Mouse (Mus musculus): ENCODE results near the gene Nrxn3. TPM values are rescaled to one million over a fixed set of nuclear protein-coding genes. Genes with fewer than 3 reads are reported as not detected.
A peak's percentile ranks its signal among the peaks of the same experiment; 100 is the strongest.

Gene Nrxn3
- polyA plus RNA-seq, 1 experiment from 2014 or later: 5.2 TPM

DNA sequence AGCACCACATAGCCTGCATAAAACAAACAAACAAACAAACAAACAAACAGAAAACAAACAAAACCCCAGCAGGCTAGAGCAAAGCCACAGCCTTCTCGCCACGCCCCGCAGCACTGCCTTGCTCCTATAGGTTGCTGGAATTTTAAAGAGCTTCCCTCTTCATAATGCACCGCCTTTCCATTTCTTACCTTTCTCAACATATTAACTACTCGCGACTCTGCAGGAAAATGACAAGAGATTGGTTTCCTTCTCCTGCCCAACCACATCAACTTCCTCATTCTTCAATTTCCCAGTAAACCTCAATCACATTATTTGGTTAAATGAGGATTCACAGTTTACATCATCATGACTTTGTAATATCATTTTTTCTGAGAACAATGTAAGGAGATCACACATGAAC lies 1494.4 kb downstream of the Nrxn3 start:
- Histone ChIP-seq H3K4me3 (ENCODE audit: low read length) (no peak overlapping the region), H3K27me3 (ENCODE audit: control insufficient read depth, insufficient read depth, low read length) (no peaks in the 10 kb centered on the region), H3K36me3 (ENCODE audit: control insufficient read depth, insufficient read depth, low read length) (no peaks in the 10 kb centered on the region), H3K27ac (ENCODE audit: low read depth, low read length) (no peak overlapping the region), H3K9ac (ENCODE audit: low read depth, low read length) (no peak overlapping the region), H3K4me1 (ENCODE audit: control insufficient read depth, insufficient read depth, low read length) (no peaks in the 10 kb centered on the region), H3K4me2 (replicated peaks; ENCODE audit: low read depth, low read length) (no peak overlapping the region), H3K9me3 (ENCODE audit: control insufficient read depth, low read length) (no peaks in the 10 kb centered on the region)
- WGBS: 84% methylated on average over 6 of the region's 6 CpGs
- no peak for ATAC-seq (ENCODE audit: low FRiP score, low TSS enrichment)

DNA sequence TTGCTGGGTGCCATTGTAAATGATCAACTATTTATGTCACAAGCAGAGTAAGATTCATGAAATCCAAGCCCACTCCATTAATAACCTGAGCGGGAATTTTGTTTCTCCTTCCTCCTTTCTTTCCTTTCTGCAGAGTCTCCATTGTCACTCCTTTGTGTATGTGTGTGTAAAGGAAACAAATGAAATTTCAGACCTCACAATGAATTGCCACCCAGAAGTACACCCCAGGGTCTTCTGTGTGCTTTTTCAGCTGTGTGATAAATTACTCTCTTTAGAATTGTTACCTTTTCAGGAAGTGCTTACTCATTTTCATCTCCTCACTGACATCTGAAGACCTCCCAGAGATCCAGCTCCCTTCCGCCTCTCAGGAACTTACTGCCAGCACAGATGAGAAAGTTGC lies 1506.4 kb downstream of the Nrxn3 start:
- H3K4me2 ChIP-seq (replicated peaks; ENCODE audit: low read depth, low read length): no peak overlapping the region
- H3K4me3 ChIP-seq (ENCODE audit: low read length): no peak overlapping the region
- WGBS: 19% methylated on average over 2 of the region's 2 CpGs
- H3K9me3 ChIP-seq (ENCODE audit: control insufficient read depth, low read length): no peaks in the 10 kb centered on the region
- no peaks in the 10 kb centered on the region for H3K27me3 ChIP-seq (ENCODE audit: control insufficient read depth, insufficient read depth, low read length)
- no peak overlapping the region for H3K9ac ChIP-seq (ENCODE audit: low read depth, low read length)
- peak; percentile 81; the same call in 1 of the 2 replicates for ATAC-seq (ENCODE audit: low FRiP score, low TSS enrichment)
- 0 out of 2 replicates have a peak, but pooled peaks cover 3% of the 10 kb centered on the region for H3K4me1 ChIP-seq (ENCODE audit: control insufficient read depth, insufficient read depth, low read length)
- no peak overlapping the region for H3K27ac ChIP-seq (ENCODE audit: low read depth, low read length)
- no peaks in the 10 kb centered on the region for H3K36me3 ChIP-seq (ENCODE audit: control insufficient read depth, insufficient read depth, low read length)

DNA sequence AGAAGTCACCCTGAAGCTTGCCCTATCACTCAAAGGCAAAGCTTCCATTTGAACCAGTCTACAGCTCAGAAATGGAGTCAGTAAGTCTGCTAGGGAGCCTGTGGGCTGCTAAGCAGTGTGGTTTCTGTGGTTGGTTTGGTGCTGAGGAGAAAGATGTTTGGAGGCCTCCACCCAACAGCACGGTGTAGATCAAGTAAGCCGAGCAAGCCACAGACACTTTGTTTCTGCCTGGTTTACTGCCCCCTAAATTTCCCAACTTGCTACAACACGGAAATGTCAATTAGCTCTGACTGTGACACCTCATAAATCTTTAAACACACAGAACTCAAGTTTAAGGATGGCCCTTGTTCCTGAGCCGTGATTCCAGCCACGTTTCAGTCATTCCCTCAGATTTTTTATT lies 1513.4 kb downstream of the Nrxn3 start:
- H3K4me2 ChIP-seq (replicated peaks; ENCODE audit: low read depth, low read length): no peak overlapping the region
- no peaks in the 10 kb centered on the region for H3K36me3 ChIP-seq (ENCODE audit: control insufficient read depth, insufficient read depth, low read length)
- 0 out of 2 replicates have a peak, but pooled peaks have one; percentile 28 for ATAC-seq (ENCODE audit: low FRiP score, low TSS enrichment)
- no peak overlapping the region for H3K4me3 ChIP-seq (ENCODE audit: low read length)
- H3K27me3 ChIP-seq (ENCODE audit: control insufficient read depth, insufficient read depth, low read length): no peaks in the 10 kb centered on the region
- no peaks in the 10 kb centered on the region for H3K4me1 ChIP-seq (ENCODE audit: control insufficient read depth, insufficient read depth, low read length)
- WGBS: 8% methylated on average over 5 of the region's 5 CpGs
- no peaks in the 10 kb centered on the region for H3K9me3 ChIP-seq (ENCODE audit: control insufficient read depth, low read length)
- H3K9ac ChIP-seq (ENCODE audit: low read depth, low read length): no peak overlapping the region
- no peak overlapping the region for H3K27ac ChIP-seq (ENCODE audit: low read depth, low read length)

DNA sequence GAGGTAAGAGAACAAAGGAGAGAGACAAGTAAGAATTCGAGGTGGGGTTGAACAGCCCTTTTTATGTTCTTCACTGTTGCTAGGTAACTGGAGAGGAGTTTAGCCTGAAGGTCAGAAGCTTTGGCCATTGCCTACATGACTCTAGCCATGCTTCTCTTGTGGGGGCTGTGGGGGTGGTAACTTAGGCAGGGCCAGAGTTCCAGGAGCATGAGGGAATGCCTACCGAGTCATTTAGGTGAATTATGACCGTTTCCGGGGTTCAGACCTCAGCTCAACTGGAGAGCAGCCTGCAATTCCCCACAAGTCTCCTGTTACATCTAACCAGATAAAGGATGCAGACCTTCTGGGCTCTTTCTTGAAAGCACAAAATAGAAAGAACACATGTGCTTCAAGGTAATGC lies 1537.6 kb downstream of the Nrxn3 start:
- Histone ChIP-seq H3K4me2 (replicated peaks; ENCODE audit: low read depth, low read length) (no peak overlapping the region), H3K4me1 (ENCODE audit: control insufficient read depth, insufficient read depth, low read length) (no peaks in the 10 kb centered on the region), H3K36me3 (ENCODE audit: control insufficient read depth, insufficient read depth, low read length) (no peaks in the 10 kb centered on the region), H3K9ac (ENCODE audit: low read depth, low read length) (no peak overlapping the region), H3K27me3 (ENCODE audit: control insufficient read depth, insufficient read depth, low read length) (no peaks in the 10 kb centered on the region), H3K9me3 (ENCODE audit: control insufficient read depth, low read length) (no peaks in the 10 kb centered on the region), H3K4me3 (ENCODE audit: low read length) (no peak overlapping the region), H3K27ac (ENCODE audit: low read depth, low read length) (no peak overlapping the region)
- 8% methylated on average over 4 of the region's 4 CpGs for WGBS
- ATAC-seq (ENCODE audit: low FRiP score, low TSS enrichment): peak; percentile 85

DNA sequence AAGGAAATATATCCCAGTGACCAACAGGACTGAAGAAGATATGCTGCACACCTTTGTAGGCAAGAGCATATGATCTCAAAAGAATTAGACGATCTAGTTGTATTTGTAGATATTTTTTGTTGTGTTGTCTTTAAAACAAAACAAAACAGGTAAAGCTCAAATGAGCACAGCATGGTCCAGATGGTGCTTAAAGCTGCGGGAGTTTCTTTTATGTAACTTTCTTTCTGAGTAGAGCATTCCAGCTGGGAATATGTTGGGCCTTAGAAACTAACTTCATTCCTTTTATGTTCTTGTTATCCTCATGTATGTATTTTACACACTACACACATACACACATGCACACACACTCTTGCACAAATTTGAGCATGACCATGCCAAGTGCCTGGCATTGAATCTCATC lies 1545.4 kb downstream of the Nrxn3 start:
- no peaks in the 10 kb centered on the region for H3K27me3 ChIP-seq (ENCODE audit: control insufficient read depth, insufficient read depth, low read length)
- 97% methylated on average over 2 of the region's 2 CpGs for WGBS
- no peaks in the 10 kb centered on the region for H3K4me1 ChIP-seq (ENCODE audit: control insufficient read depth, insufficient read depth, low read length)
- no peak overlapping the region for H3K27ac ChIP-seq (ENCODE audit: low read depth, low read length)
- H3K36me3 ChIP-seq (ENCODE audit: control insufficient read depth, insufficient read depth, low read length): no peaks in the 10 kb centered on the region
- no peak for ATAC-seq (ENCODE audit: low FRiP score, low TSS enrichment)
- H3K9me3 ChIP-seq (ENCODE audit: control insufficient read depth, low read length): no peaks in the 10 kb centered on the region
- H3K9ac ChIP-seq (ENCODE audit: low read depth, low read length): no peak overlapping the region
- no peak overlapping the region for H3K4me2 ChIP-seq (replicated peaks; ENCODE audit: low read depth, low read length)
- no peak overlapping the region for H3K4me3 ChIP-seq (ENCODE audit: low read length)

DNA sequence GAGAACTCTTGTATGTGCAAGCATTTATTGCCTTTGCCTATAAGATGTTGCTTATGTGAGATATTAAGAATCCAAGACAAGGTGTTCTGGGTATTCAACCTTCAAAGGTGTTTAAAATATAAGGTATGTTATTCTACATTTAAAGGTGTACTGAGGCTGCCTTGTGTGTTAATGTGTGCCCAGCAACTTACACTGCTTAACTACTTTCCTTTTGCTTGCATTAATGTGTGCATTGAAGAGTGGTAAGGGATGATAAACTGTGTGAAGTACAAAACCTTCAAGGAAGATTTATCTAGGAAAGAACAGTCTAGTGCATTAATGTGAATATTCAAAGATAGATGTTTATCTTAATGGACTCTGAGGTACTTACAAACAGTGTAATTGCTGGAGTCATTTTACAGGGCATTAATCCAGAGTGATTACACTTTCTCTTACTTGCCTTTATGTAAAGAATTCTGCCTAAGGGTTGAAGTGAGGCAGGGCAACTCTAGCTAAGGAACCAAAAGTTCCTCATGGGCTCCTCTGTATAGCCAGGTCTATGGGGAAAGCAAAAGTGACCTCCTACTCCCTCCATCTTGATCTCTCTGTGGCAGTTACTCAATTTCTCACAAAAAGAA lies 1548.2 kb downstream of the Nrxn3 start:
- ATAC-seq (ENCODE audit: low FRiP score, low TSS enrichment): no peak; the same call in 1 of the 2 replicates
- H3K27ac ChIP-seq (ENCODE audit: low read depth, low read length): no peak overlapping the region

DNA sequence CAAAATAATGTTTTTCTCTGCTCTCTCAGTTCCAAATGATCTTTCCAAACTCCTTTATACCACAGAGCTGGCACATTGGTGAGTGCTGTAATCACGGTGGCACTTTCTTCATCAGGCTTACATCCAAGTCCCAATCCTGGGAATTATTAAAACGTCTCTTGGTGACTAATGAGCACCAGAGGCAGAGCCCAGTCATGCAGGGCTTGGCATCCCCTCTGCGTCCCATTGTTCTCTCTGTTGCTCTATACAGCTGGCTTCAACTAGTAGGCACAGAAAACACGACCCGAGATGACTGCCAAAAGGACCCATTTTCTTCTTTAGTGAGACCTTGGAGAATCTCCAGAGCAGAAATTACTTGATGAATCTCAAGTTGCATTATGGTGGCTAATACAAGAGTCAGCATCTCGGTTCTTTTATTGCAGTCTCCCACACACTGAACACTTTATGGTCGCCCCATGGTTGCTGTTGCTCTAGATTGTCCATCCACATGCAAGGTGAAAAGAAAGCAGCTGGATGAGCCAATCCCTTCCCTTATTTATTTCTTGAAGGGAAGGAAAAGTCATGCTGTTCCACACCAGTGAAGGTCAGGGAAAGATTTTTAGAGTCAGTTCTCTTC lies 1552.1 kb downstream of the Nrxn3 start:
- Histone ChIP-seq H3K27ac (ENCODE audit: low read depth, low read length) (no peak overlapping the region), H3K4me1 (ENCODE audit: control insufficient read depth, insufficient read depth, low read length) (no peaks in the 10 kb centered on the region), H3K4me2 (replicated peaks; ENCODE audit: low read depth, low read length) (no peak overlapping the region), H3K9ac (ENCODE audit: low read depth, low read length) (no peak overlapping the region), H3K27me3 (ENCODE audit: control insufficient read depth, insufficient read depth, low read length) (no peaks in the 10 kb centered on the region), H3K9me3 (ENCODE audit: control insufficient read depth, low read length) (no peaks in the 10 kb centered on the region), H3K4me3 (ENCODE audit: low read length) (no peak overlapping the region), H3K36me3 (ENCODE audit: control insufficient read depth, insufficient read depth, low read length) (no peaks in the 10 kb centered on the region)
- no peak for ATAC-seq (ENCODE audit: low FRiP score, low TSS enrichment)
- WGBS: 80% methylated on average over 7 of the region's 7 CpGs

More for the DNA sequence above, 1548.2 kb downstream of the Nrxn3 start:
- H3K9ac ChIP-seq (ENCODE audit: low read depth, low read length): no peak overlapping the region
- H3K9me3 ChIP-seq (ENCODE audit: control insufficient read depth, low read length): no peaks in the 10 kb centered on the region
- H3K4me2 ChIP-seq (replicated peaks; ENCODE audit: low read depth, low read length): no peak overlapping the region
- H3K4me1 ChIP-seq (ENCODE audit: control insufficient read depth, insufficient read depth, low read length): no peaks in the 10 kb centered on the region
- H3K4me3 ChIP-seq (ENCODE audit: low read length): no peak overlapping the region
- no peaks in the 10 kb centered on the region for H3K36me3 ChIP-seq (ENCODE audit: control insufficient read depth, insufficient read depth, low read length)
- no peaks in the 10 kb centered on the region for H3K27me3 ChIP-seq (ENCODE audit: control insufficient read depth, insufficient read depth, low read length)

DNA sequence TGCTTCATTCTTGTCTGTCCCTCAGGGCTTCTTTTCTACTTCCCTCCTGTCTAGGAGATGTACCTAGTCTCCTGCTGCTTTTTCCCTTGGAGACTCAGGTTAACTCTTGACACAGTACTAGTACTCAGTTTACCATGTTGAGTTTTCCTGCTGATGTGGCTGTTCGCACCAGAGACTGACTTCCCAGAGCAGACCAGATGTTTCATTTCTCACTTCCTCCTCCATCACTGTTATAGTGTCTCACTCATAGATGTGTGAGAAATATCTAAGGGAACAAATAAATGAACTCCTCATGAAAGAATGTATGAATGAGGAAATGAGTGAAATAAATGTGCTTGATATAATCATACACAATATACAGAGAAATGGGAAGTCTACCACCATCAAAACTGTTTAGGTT lies 1558.6 kb downstream of the Nrxn3 start:
- H3K4me2 ChIP-seq (replicated peaks; ENCODE audit: low read depth, low read length): no peak overlapping the region
- 68% methylated on average over 1 of the region's 1 CpGs for WGBS
- H3K27me3 ChIP-seq (ENCODE audit: control insufficient read depth, insufficient read depth, low read length): no peaks in the 10 kb centered on the region
- H3K36me3 ChIP-seq (ENCODE audit: control insufficient read depth, insufficient read depth, low read length): no peaks in the 10 kb centered on the region
- ATAC-seq (ENCODE audit: low FRiP score, low TSS enrichment): no peak
- no peak overlapping the region for H3K27ac ChIP-seq (ENCODE audit: low read depth, low read length)
- no peaks in the 10 kb centered on the region for H3K9me3 ChIP-seq (ENCODE audit: control insufficient read depth, low read length)
- H3K4me3 ChIP-seq (ENCODE audit: low read length): no peak overlapping the region
- no peak overlapping the region for H3K9ac ChIP-seq (ENCODE audit: low read depth, low read length)
- H3K4me1 ChIP-seq (ENCODE audit: control insufficient read depth, insufficient read depth, low read length): no peaks in the 10 kb centered on the region

DNA sequence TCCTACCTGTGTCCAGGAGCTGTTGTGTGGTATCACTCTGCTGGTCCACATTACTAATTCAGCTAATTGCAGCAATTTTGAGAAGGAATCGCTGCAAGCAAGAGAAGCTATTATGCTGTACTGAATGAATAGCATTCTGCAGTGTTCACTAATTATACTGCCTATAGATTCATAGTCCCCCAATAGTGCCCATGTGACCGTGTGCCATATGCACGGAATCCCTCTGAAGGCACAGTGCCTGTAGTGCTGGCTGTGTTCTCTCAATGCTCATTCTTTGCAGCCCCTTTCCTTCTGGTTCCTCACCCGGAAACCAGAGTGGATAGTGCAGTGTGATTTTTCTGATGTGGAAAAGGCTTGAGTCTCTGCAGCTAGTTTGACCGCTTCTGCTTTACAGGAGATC lies 1560.3 kb downstream of the Nrxn3 start:
- no peaks in the 10 kb centered on the region for H3K9me3 ChIP-seq (ENCODE audit: control insufficient read depth, low read length)
- H3K27ac ChIP-seq (ENCODE audit: low read depth, low read length): no peak overlapping the region
- no peak for ATAC-seq (ENCODE audit: low FRiP score, low TSS enrichment)
- no peak overlapping the region for H3K4me2 ChIP-seq (replicated peaks; ENCODE audit: low read depth, low read length)
- whole genome bisulfite sequencing: 77% methylated on average over 5 of the region's 5 CpGs
- H3K9ac ChIP-seq (ENCODE audit: low read depth, low read length): no peak overlapping the region
- H3K27me3 ChIP-seq (ENCODE audit: control insufficient read depth, insufficient read depth, low read length): no peaks in the 10 kb centered on the region
- H3K4me3 ChIP-seq (ENCODE audit: low read length): no peak overlapping the region
- no peaks in the 10 kb centered on the region for H3K36me3 ChIP-seq (ENCODE audit: control insufficient read depth, insufficient read depth, low read length)
- H3K4me1 ChIP-seq (ENCODE audit: control insufficient read depth, insufficient read depth, low read length): no peaks in the 10 kb centered on the region

All from kidney, embryonic 14.5 days (tissue).